Mouse (Mus musculus) lung, adult 2 months (tissue): ENCODE data around the gene Wdr20. TPM values are rescaled to one million over a fixed set of nuclear protein-coding genes. Genes with fewer than 3 reads are reported as not detected.
"Not testable (repeated sequence)": the region's sequence is repeated elsewhere in the genome, so short reads cannot be mapped to it uniquely, and the experiment has no call there.

Experiments
- DNase-seq: peaks from one replicate; pipeline ENCODE4 v3.0.0; 2022
- H3K4me1 ChIP-seq: fragments of 200-500 bp; 2 replicates; pipeline ENCODE4 v1.6.1; 2011; ENCODE audit warnings: low read length; ENCODE audit not compliant: control insufficient read depth, insufficient read depth
- H3K4me3 ChIP-seq: fragments of 200-500 bp; replicated peaks from 2 replicates; pipeline ENCODE3; 2011; ENCODE audit warnings: low read depth, mild to moderate bottlenecking, control low read depth, low read length; ENCODE audit errors: extremely low read depth
- CTCF ChIP-seq: fragments of 200-500 bp; IDR thresholded peaks from 2 replicates; pipeline ENCODE4 v1.5.1; 2011; ENCODE audit warnings: mild to moderate bottlenecking, low read length, control low read depth; ENCODE audit not compliant: insufficient read depth
- POLR2A ChIP-seq: fragments of 200-500 bp; IDR thresholded peaks from 2 replicates; pipeline ENCODE4 v1.6.1; 2011; ENCODE audit warnings: low read depth, mild to moderate bottlenecking, control low read depth, low read length, borderline replicate concordance; ENCODE audit errors: extremely low read depth
- WGBS: fragments of 180-500 bp; shearing (Covaris S2); methylation state at CpG from one replicate; pipeline ENCODE4 v1.1.7; 2018; 5-methylcytosine and 5-hydroxymethylcytosine counted together
- polyA plus RNA-seq: library from polyadenylated mRNA; depleted of rRNA; stranded (reverse); fragments of >200 nt; gene quantifications from 2 replicates; pipeline ENCODE4 v1.2.3, GENCODE M21; 2012; rRNA removed

Gene Wdr20
- 13.5 and 16.2 TPM in 2 replicates for polyA plus RNA-seq

- peak; percentile 99 for DNase-seq
- H3K4me1 ChIP-seq, result peaks cover 9% of the 10 kb centered on the region
- WGBS, result 1% methylated on average over 69 of the region's 69 CpGs
- TF ChIP-seq CTCF (no peak), POLR2A (peak; percentile 89; the same call in 1 of the 2 replicates)
- H3K4me3 ChIP-seq, result peak within 1 kb of the TSS; percentile 90
Observed at GRCm38 (mm10) chr12:110737170-110738157, at the start of gene Wdr20. Gene Wdr20, plus strand, starts transcription at chr12:110737944.

- DNase-seq, H3K4me3 ChIP-seq, H3K4me1 ChIP-seq: not testable (repeated sequence)
- 88% methylated on average over 3 of the region's 3 CpGs for WGBS
Observed at GRCm38 (mm10) chr12:110688921-110689320, 48.8 kb upstream of the Wdr20 start.

- Histone ChIP-seq H3K4me3 (no peak overlapping the region), H3K4me1 (peaks cover 9% of the 10 kb centered on the region)
- DNase-seq, result no peak
- 92% methylated on average over 6 of the region's 6 CpGs for WGBS
- no peak for TF ChIP-seq POLR2A
- TF ChIP-seq CTCF, result no peak
Observed at GRCm38 (mm10) chr12:110689919-110690643, 47.7 kb upstream of the Wdr20 start.

GRCm38 (mm10) chr12:110693378-110693777, 44.4 kb upstream of the Wdr20 start:
- H3K4me1 ChIP-seq, H3K4me3 ChIP-seq, DNase-seq: not testable (repeated sequence)
- WGBS, result 59% methylated on average over 5 of the region's 5 CpGs

- TF ChIP-seq CTCF, result no peak
- TF ChIP-seq POLR2A, result no peak; the same call in 1 of the 2 replicates
- no peak for DNase-seq
Observed at GRCm38 (mm10) chr12:110695676-110696171, 42.0 kb upstream of the Wdr20 start.

GRCm38 (mm10) chr12:110696173-110696974, 41.4 kb upstream of the Wdr20 start:
- H3K4me3 ChIP-seq, result peak overlapping the region; percentile 76
- peak; percentile 98 for DNase-seq
- peak; percentile 99 for TF ChIP-seq POLR2A
- TF ChIP-seq CTCF, result no peak
- no peaks in the 10 kb centered on the region; the same call in 1 of the 2 replicates for H3K4me1 ChIP-seq
- under 1% methylated on average over 89 of the region's 89 CpGs for WGBS

More at GRCm38 (mm10) chr12:110695676-110696171, 42.0 kb upstream of the Wdr20 start:
- Histone ChIP-seq H3K4me3 (peak overlapping the region; percentile 76), H3K4me1 (no peaks in the 10 kb centered on the region; the same call in 1 of the 2 replicates)
- WGBS, result under 1% methylated on average over 51 of the region's 55 CpGs

- 44% methylated on average over 9 of the region's 9 CpGs for whole genome bisulfite sequencing
- Histone ChIP-seq H3K4me1 (no peaks in the 10 kb centered on the region; the same call in 1 of the 2 replicates), H3K4me3 (no peak overlapping the region)
- DNase-seq, result no peak
- no peak for TF ChIP-seq POLR2A
- TF ChIP-seq CTCF, result no peak
Observed at GRCm38 (mm10) chr12:110696975-110697400, 40.8 kb upstream of the Wdr20 start.

GRCm38 (mm10) chr12:110697457-110697856, 40.3 kb upstream of the Wdr20 start:
- WGBS, result 52% methylated on average over 5 of the region's 5 CpGs
- H3K4me3 ChIP-seq, result no peak overlapping the region
- TF ChIP-seq CTCF (no peak), POLR2A (no peak)
- DNase-seq, result no peak
- H3K4me1 ChIP-seq, result no peaks in the 10 kb centered on the region; the same call in 1 of the 2 replicates

- Histone ChIP-seq H3K4me3 (no peak overlapping the region), H3K4me1 (no peaks in the 10 kb centered on the region; the same call in 1 of the 2 replicates)
- no peak for DNase-seq
- TF ChIP-seq POLR2A (no peak), CTCF (no peak)
- 72% methylated on average over 1 of the region's 1 CpGs for WGBS
Observed at GRCm38 (mm10) chr12:110698080-110698479, 39.7 kb upstream of the Wdr20 start.
